Mouse (Mus musculus) A20 (cell line): ENCODE measurements around the gene Cd247.
A peak's percentile ranks its signal among the peaks of the same experiment; 100 is the strongest.

Source experiments
- DNase-seq: peaks from one replicate; pipeline ENCODE4 v3.0.0-alpha.2; 2011; ENCODE audit warnings: low read depth, low spot score

Cd247 gene

DNA sequence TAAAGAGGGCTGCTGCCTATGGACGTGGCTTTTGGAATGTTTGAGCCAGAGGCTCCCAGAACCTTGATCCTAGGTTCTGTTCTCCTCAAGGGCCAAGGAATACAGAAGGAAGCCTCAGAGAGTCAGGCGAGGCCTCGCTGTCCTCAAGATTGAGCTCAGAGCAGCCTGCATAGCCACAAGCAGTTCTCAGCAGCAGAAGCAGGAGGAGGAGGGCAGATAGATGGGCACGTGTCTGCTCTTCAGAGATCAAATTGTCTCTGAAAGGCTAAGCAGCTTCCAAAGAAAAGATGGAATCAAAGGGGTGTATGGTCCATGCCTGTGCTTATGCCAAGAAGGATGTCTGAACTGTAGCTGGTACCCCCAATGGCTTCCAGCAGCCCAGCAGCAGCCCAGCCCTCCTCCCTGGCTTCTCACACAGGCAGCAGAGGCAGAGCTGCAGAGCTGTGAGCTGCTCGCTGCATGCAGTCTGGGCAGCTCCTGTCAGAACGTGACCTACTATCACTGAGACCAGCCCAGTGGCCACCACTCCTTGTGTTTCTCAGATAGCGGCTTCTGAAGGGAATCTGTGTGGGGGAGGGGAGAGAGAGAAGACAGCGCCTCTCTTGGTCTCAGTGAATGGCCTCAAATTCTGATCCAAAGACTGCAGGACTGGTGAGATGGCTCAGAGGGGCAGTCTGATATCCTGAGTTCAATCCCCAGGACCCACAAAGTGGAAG, 29.8 kb downstream of the Cd247 start:
- no peak for DNase-seq

DNA sequence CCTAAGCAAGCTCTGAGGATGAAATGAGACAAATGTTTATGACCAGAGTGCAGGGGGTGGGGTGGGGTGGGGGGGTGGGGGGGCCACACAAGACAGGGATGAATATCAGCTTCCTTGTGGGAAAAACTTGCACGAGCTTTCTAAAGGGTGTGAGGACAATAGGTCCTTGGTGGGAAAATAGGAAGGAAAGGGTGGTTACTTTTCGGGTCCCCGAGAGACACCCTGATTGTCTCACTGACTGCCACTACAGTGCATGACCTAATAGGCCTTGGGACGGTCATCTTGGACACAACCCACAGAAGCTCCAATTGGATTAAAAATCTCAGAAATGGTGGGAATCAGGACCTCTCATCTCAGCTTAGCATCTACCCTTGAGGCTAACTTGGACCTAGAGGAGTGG, 30.7 kb downstream of the Cd247 start:
- DNase-seq, result no peak

DNA sequence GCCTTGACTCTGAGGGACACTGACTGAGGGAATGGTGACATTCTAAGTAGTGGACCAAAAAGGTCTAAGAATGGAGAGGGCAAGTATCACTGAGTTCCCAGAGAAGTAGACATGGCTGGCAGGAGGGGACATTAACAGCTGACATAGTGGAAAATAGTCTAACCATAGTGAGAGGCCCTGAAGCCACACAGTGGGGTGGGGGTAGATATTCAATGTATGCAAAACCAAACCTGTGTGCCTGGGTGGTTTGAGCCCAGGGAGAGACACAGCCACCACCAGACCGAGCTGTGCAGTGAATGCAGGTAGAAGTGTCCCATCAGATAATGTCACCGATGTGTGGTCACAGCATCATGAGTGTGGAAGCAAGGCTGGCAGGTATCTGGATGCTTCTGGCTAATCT, 33.5 kb downstream of the Cd247 start:
- DNase-seq, result no peak

DNA sequence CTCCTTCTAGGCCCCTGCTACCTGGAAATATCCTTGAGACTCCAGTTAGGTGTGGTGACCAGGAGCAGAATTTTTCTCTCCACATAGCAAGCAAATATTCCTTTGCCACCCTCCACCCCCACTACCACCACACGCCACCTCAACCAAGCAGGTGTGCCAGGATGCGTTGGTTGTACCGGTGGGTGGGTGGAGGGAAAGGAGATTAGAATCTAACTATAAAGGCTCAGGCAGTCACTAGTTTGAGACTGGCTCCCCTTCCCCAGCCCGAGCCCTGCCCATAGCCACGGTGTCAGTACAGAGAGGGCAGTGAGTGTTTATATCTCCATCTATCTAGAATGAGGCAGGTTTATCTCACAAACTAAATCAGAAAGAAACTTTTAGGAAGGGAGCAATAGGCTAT, 39.7 kb downstream of the Cd247 start:
- no peak for DNase-seq

DNA sequence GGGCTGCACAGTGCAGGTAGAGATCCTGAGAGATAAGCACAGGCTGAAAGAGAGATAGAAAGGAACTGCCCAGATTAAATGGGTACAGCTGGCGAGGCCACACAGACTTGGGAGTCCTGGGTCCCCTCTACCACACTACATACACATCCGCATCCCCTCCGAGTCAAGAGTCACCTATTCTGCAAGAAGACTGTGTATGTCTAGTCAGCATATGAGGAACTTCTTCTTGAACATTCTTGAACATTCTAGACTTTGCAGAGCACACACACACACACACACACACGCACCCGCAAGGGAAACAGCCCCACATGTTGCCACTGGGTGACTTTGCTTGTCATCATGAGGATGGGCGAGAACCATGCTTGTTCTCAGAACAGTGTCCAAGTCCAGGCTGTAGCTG, 40.1 kb downstream of the Cd247 start:
- DNase-seq, result no peak

DNA sequence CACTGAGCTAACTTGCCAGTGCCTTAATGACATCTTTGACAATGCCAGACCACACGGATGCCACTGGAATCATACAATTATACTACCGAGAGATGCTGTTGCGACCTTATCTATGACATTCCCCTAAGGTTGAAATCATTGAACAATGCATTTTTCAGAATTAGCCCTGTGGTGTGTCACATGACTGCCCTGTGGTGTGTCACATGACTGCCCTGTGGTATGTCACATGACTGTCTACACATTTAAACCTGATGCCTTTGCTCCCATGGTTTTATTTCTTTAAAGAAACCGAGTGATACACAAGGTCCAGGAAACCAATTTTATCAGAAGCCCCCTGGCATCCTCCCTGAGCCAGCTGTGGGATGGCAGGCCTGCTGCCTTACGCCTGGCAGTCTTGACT, 41.4 kb downstream of the Cd247 start:
- no peak for DNase-seq

DNA sequence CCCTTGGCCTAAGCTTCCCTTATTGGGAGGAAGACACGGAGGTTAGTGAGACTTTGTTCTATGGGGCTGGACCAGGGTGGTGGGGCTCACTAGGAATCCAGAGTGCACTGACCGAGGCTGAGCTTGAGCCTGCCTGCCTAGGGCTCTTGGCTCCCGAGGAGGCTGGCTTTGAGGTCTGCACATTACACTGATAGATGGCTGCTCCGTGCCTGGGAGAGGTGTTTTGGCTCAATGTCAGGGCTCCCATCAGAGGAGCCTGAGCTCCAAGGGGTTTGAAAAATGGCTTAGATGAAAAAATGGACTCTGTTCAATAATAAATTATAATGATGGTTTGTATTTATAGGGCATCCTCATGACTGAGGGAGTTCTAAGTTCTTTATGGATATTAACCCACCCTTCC, 44.8 kb downstream of the Cd247 start:
- DNase-seq, result no peak

DNA sequence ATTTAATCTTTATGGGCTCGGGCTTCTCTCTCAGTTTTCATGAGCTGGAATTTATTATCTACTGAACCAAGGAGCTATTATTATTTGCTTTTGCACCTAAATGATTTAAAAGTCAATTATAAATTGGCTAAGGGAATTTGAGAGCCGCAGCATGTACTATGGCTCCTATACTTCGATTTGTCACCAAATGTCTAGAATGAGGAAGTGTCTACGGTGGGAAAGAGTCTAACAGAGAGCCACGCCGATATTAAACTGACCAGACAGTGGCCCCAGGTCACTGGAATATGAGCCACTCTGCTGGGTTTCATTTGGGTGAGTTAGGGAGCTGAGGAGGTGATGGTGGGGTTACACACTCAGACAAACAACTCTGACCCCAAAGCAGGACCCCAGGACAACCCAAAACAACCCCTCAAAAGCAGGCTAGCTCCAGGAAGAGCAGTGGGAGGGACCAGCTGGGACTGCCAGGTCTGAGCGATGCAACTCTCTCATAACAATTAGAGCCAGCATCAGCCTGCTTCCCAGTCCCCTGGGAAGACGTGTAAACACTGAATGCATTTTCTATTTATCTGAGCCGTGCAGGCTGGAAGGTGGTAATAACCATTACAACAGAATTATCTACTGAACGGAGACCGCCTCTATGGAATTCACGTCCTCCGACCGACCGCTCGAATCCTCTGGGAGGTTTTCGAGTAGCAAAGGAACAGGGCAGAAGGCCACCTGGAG, 45.6 kb downstream of the Cd247 start:
- no peak for DNase-seq

DNA sequence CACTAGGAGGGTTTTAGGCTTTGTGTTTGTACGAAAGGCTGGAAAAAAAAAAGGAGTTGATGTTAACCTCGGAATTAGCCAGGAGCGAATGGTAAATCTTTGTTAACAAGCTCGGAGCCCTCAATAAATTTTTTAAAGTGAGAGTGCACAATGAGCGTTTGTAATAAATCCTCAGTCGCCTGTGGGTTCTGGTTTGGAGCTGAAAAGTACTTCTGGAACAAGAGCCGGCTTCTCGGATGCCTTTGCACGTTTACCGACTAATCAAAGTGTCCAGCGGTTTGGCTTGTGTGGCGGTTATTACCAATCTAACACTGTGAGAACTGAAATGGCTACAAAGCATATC, 46.1 kb downstream of the Cd247 start:
- DNase-seq, result no peak

DNA sequence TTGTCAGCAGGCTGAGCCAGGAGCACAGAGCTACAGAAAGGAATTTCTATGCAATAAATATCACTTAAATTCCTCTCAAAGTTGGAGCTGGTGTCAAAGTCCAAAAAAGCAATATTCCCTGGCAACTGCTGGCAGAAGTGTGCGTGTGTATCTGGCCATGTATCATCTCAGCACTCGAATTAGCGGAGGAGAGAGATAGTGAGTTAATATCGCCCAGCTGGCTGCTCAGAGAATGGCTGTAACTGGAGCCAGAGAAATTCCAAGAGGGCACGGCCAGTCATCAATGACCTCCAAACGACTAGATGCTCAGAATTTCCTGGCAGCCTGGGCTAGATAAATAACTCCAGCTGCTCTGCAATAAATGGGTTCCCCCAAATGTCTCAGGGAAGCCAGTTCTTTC, 48.0 kb downstream of the Cd247 start:
- DNase-seq, result no peak

DNA sequence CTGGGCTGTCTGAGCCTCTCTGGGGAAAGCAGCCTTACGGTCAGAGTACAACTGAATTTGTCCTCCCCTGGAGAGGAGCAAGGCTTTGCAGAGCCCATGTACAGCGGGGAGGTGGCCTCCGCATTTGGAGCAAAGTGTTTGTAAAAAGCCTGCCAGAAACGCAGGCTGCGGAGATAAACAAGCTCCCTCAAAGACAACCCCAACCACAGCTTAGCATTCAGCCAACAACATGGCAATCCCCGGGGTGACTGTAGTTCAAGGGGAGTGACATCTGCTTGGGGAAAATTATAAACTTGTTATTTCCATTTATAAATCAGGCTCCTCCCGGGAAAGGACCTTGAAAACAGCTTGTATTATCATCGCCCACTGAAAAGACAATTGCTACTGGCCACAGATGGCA, 49.1 kb downstream of the Cd247 start:
- DNase-seq, result no peak

DNA sequence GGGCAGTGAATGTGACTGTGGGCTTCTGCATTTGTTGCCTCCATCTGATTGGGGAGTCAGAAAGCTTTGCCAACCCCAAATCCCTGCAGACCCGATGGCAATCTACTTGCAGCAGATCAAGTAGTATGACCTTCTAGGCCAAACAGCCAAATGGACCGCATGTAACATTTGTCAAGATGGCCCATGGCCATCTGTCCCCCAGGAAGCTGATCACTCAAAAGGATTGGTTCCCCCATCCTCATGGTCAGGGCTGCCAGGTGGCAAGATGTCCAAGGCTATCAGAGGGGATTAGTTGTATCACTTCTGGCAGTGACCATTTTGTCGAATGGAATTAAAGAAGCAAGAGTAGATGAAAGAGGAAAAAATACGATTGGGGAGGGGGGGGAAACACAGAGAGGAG, 50.7 kb downstream of the Cd247 start:
- no peak for DNase-seq

DNA sequence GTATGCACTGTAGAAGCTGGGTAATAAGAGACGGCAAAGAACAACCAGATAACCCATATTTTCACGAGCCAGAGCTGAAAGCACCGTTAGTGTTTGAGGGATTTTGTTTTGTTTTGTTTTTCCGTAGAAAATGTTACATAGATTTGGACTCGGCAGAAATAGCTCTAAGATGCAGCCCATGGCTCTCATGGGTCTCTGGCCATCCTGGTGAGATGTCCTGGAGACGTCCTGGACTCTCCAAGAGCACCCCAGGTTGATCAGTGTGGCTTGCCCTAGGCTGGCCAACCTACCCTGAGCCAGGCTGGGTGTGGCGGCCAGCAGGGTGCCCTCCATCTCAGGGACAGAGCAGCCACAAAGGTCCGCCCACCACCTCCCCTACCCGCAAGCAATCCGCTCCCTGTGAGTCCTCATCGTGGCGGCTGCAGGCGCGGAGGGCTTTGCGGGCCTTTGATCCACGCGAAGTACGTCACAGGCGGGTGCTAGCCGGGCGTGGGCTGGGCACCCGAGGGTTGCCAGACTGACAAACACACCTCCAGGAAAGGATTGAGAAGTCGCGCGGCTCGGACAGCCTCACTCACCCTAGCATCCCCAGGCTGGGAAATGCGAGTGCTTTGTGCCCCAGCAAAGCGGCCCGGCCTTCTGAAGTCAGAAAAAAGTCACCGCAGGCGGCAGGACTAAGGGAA, 52.2 kb downstream of the Cd247 start:
- DNase-seq, result no peak

DNA sequence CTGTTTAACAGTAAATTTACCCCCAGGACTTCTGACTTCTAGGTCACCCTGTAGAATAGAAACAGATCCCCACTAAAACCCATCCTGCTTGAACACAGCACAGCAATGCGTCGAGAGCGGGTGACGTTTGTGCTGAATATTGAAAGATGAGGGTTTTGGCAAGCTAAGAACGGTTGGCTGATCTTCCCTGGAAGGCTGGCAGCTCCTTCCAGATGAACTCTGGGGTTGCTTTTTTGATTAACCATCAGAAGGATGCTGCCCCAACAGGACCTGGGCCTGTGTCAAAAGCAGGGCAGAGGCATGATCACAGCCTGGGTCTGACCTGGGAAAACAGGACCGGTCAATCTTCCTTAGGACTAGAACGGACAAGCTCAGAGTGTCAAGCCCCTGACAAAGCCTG, 53.7 kb downstream of the Cd247 start:
- DNase-seq, result no peak

DNA sequence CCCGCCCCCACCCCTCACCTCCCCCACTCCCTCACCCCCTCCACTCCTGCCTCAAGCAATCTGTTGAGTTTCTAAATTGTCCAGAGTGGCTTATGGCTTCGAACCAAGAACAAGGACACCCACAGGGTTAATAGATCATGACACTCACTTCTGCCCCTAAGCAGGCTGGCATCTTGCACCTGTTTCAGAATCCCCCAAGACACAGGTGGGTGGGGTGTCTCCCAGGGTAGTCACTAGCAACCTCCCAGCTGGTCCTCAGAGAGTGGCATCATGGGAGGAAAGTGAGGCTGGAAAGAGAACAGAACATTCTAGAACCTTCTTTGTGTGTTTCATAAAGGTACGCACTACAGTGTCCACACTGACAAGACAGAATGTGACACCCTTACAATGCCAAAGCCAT, 55.1 kb downstream of the Cd247 start:
- peak; percentile 38 for DNase-seq

DNA sequence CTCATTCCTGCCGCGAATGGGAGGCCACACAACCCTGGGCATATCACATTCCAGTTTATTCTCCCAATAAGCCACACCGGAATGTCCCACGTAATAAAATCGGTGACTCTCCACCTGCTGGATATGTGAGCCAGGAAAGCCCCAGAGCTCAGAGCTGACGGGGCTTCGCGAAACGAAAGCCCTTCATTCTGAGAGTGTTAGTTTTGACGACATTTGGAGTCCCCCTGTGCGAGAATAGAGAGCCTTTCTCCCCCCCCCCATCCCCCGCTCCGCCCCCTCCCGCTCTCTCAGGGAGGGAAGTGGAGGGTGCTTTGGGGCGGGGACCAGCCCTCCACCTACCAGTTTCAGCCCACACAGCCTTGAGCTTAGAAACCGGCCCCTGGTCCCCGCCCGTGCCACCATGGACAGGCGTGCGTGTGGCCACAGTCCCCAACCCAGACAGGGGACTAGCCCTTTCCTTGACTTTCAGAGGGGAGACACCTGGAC, 56.0 kb downstream of the Cd247 start:
- peak; percentile 58 for DNase-seq

DNA sequence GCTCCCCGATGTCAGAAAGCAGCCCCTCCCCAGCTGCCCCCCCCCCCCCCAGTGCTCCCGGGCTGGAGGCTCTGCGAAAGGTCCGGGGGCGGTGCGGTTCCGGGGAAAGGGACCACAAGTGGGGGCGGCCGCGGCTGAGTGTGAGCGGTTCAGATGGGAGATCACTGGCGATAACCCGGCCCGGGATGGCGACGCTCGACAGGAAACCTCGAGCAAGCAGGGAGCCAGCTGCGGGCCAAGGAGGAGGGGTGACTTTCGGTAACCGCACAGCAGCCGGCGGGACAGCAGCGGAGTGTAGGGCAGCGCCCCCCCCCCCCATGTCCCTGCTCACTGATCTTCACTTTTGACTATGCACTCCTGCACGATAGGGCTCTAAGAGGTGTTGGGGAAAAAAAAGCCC, 56.5 kb downstream of the Cd247 start:
- DNase-seq, result peak; percentile 61

DNA sequence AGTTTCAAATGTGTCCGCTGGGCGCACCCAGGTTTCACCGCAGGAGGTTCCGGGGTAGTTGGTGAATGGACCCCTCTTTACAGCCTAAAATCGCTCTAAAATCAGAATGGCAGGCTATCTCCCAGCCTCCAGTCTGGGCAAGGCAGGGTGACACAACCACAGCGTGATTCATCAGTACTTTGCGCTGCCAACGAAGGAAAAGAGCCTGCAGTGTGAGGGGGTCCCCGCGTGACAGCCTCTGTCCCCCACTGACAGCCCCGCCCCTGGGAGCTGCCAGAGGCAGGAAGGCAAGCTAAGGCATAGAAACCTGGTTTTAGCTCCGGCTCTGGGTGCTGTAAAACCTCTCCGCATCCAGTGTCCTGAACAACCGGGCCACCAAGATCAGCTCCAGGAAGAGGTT, 56.9 kb downstream of the Cd247 start:
- DNase-seq, result no peak

DNA sequence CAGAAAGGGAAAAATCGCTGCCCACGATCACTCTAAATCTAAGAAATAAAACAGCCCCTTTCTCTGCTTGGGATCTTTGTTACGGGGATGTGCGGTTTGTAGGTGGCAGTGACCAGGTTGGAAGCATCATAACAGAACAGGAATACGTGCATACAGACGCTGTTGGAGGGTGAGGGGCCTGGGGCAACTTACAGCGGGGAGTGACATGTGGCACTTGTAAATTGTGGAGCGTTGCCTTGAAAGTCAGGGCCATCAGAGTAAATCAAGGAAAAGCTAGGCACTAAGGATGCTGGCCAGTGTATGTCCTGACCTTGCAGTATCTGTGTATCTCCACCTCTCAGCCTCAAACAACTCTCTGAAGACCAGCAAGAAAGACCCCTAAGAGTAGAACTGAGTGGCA, 59.9 kb downstream of the Cd247 start:
- DNase-seq, result no peak

DNA sequence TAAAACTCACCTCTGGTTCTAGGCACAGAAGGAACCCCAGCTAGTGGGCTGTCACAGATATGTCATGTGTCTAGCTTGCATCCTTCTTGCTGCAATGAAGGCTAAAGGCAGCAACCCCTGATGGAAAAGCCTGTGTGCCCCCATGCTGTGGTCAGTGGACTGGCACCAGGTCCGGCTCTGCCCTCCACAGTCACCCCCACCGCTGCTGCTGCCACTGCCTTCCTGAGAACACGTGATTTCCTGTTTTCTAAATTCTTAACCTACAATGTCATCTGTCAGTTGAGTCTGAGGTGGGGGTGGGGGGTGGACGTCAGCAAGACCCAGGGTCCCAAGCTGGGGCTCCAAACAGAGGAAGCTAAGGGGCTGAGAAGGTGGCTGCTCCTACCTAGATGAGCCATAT, 60.4 kb downstream of the Cd247 start:
- peak; percentile 33 for DNase-seq

DNA sequence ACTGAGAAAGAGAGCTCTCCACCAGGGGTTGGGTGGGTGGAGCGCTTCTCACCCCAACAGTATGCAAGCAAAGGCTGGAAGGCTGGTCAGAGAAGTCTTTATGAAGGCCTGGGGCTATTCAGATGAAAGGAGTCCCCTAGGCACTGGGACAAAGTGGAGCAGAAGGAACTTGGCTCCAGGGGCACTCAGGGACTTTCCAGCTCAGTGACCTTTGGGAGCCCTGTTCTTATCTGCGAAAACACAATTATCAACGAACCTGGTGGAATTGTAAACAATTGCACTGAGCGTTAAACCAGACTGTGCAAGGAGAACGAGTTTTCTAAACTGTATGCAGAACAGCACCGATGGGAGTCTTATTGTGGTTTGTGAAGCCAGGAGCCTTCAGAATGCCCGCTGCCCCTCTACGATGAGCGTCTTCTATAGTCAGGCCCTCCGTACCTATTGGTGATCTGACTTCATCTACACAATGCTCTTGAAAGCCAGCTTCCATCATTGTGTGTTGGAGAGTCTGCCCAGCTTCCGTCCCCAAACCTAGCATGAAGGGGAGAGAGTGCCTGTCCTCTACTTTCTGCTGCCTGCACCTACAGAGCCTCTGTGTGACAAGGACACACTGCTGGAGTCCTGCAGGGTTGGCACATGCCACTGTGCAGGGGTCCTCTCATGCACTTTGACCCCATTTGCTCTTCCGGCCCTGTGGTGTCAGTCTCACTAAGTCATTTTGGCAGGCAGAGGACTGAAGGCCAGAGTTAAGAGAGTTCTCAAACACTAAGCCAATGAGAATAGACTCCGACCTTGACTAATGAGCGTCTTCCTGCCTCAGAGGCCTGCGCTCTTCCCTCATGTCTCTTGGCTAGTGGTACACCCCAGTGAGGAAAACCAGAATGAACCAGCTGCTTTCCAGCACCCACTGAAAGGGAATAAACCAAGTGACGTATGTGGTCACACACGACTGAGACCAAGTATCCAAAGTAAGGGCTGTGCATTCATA, 61.3 kb downstream of the Cd247 start:
- no peak for DNase-seq

DNA sequence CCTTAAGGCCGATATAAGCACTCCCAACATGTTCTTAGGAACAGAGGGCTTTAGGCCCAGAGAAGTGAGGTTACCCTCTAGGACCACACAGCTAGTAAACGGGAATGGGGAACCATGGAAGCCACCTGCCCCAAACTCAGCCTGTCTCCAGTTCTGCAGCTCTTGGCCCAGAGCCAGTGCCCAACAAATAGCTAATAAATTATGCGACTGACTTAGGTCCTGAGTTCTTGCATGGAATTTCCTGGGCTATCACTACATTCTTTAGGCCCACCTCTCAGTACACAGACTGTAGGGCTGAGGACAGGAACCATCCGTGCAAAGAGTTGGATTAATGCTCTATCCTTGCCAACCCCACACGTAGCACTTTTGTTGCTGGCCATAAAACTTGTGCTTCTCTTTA, 63.6 kb downstream of the Cd247 start:
- no peak for DNase-seq
